Mouse (Mus musculus) testis, postnatal 10 days (tissue): ENCODE measurements around the gene Mars2.

ENCODE experiments used
- DNase-seq: peaks from one replicate; pipeline ENCODE4 v3.0.0; 2021; ENCODE audit warnings: low spot score

Gene Mars2

GRCm38 (mm10) chr1:55223026-55223425, 14.0 kb upstream of the Mars2 start:
- DNase-seq, result no peak

GRCm38 (mm10) chr1:55224111-55224510, 12.9 kb upstream of the Mars2 start:
- no peak for DNase-seq

GRCm38 (mm10) chr1:55225398-55225797, 11.6 kb upstream of the Mars2 start:
- DNase-seq, result no peak

GRCm38 (mm10) chr1:55226011-55226857, 10.7 kb upstream of the Mars2 start, which contains the start of gene Rftn2:
TSS of gene Rftn2 (minus strand) at chr1:55226782.
- no peak for DNase-seq

GRCm38 (mm10) chr1:55227376-55227775, 9.6 kb upstream of the Mars2 start:
- DNase-seq, result no peak

GRCm38 (mm10) chr1:55228256-55228884, 8.6 kb upstream of the Mars2 start:
- no peak for DNase-seq

- DNase-seq, result no peak
Measured at GRCm38 (mm10) chr1:55234910-55235520, 2.0 kb upstream of the Mars2 start.

- DNase-seq, result no peak
Measured at GRCm38 (mm10) chr1:55236487-55236886, 490 bp upstream of the Mars2 start.

- DNase-seq, result peak; percentile 50
Measured at GRCm38 (mm10) chr1:55237643-55238161, 725 bp downstream of the Mars2 start.

GRCm38 (mm10) chr1:55238496-55238895, 1.5 kb downstream of the Mars2 start:
- DNase-seq, result no peak

- no peak for DNase-seq
Measured at GRCm38 (mm10) chr1:55239237-55239636, 2.3 kb downstream of the Mars2 start.

GRCm38 (mm10) chr1:55246374-55246773, 9.4 kb downstream of the Mars2 start:
- DNase-seq, result no peak

GRCm38 (mm10) chr1:55264385-55264784, 27.4 kb downstream of the Mars2 start:
- no peak for DNase-seq

- no peak for DNase-seq
Measured at GRCm38 (mm10) chr1:55265447-55265846, 28.5 kb downstream of the Mars2 start.

GRCm38 (mm10) chr1:55279081-55279480, 42.1 kb downstream of the Mars2 start:
- DNase-seq, result no peak
